Mouse (Mus musculus) ES-E14 (cell line): ENCODE results near the gene Scn4a.
A peak's percentile ranks its signal among the peaks of the same experiment; 100 is the strongest.

ENCODE experiments used
- CHD2 ChIP-seq: IDR thresholded peaks from 2 replicates; pipeline ENCODE4 v1.6.1; 2014; ENCODE audit warnings: mild to moderate bottlenecking, low read depth, low read length, inconsistent platforms
- MAFK ChIP-seq: IDR thresholded peaks from 2 replicates; pipeline ENCODE4 v1.6.1; 2014; ENCODE audit warnings: mild to moderate bottlenecking, low read depth, low read length, inconsistent platforms; ENCODE audit not compliant: insufficient read depth
- ZC3H11A ChIP-seq: IDR thresholded peaks from 2 replicates; pipeline ENCODE4 v1.6.1; 2012; ENCODE audit warnings: low read depth, mild to moderate bottlenecking, inconsistent platforms, low read length, borderline replicate concordance
- ZNF384 ChIP-seq: IDR thresholded peaks from 2 replicates; pipeline ENCODE4 v1.6.1; 2012; ENCODE audit warnings: low read depth, low read length, inconsistent platforms

- peak; percentile 45; the same call in 1 of the 2 replicates for TF ChIP-seq CHD2
- TF ChIP-seq ZNF384, result 0 out of 2 replicates have a peak, but pooled peaks have one; percentile 41
- TF ChIP-seq ZC3H11A, result peak; percentile 50; the same call in 1 of the 2 replicates
- TF ChIP-seq MAFK, result no peak
Observed at GRCm38 (mm10) chr11:106366316-106366715, 13.2 kb upstream of the Scn4a start.
